Mouse (Mus musculus) testis, adult 2 months (tissue): ENCODE data around the gene Rprd1b.

Experiments
- CTCF ChIP-seq: fragments of 200-500 bp; IDR thresholded peaks from 2 replicates; pipeline ENCODE4 v1.5.1; 2012; ENCODE audit warnings: low read depth, mild to moderate bottlenecking, inconsistent platforms, low read length, moderate library complexity; ENCODE audit not compliant: control insufficient read depth, insufficient read depth, insufficient replicate concordance
- POLR2A ChIP-seq: fragments of 200-500 bp; IDR thresholded peaks from 2 replicates; pipeline ENCODE4 v1.6.1; 2012; ENCODE audit warnings: low read depth, mild to moderate bottlenecking, inconsistent platforms, low read length, moderate library complexity; ENCODE audit not compliant: control insufficient read depth

- TF ChIP-seq CTCF (no peak), POLR2A (no peak)
Measured at GRCm38 (mm10) chr2:157979241-157979640, 49.1 kb upstream of the Rprd1b start.
